10 mouse cellular contexts compared by ENCODE assay signal in genomic region chr3:116577286-116577685, GRCm38 (mm10). TPM values are rescaled to one million over a fixed set of nuclear protein-coding genes. Genes with fewer than 3 reads are reported as not detected.
DNase-seq lines count a peak whose midpoint lies in the region; ATAC-seq and TF ChIP-seq lines count a peak whose summit lies in the region.
"Had no signal": no experiment of that assay in that cellular context is flagged by ENCODE, and none has a peak within 500 bp of the region (broad histone marks: within the 10 kb centered on the region; RNA-seq: fewer than 3 reads in every experiment).

No protein-coding gene starts in this region.

- no peak overlapping the region for H3K4me3 ChIP-seq in kidney, adult 2 months (ENCODE audit: insufficient read depth, low read depth, low read length)
- H3K4me3 ChIP-seq in kidney, embryonic 15.5 days (replicated peaks) = no peak overlapping the region
- H3K4me3 ChIP-seq: forebrain, embryonic 15.5 days had no signal

- H3K27me3 ChIP-seq in kidney, adult 2 months (replicated peaks; ENCODE audit: control insufficient read depth, insufficient read depth, low read length) = no peaks in the 10 kb centered on the region
- no peaks in the 10 kb centered on the region for H3K27me3 ChIP-seq in kidney, embryonic 15.5 days
- H3K27me3 ChIP-seq: forebrain, embryonic 15.5 days had no signal

- H3K36me3 ChIP-seq in kidney, adult 2 months (ENCODE audit: control insufficient read depth, insufficient read depth, low read length) = peaks cover 2% of the 10 kb centered on the region
- H3K36me3 ChIP-seq in kidney, embryonic 15.5 days = peaks cover 26% of the 10 kb centered on the region

- no peak overlapping the region for H3K9ac ChIP-seq in kidney, embryonic 15.5 days
- H3K9ac ChIP-seq: forebrain, embryonic 15.5 days had no signal

- 28% methylated on average over 3 of the region's 3 CpGs for WGBS in kidney, adult 2 months
- WGBS in kidney, embryonic 15.5 days = 57% methylated on average over 3 of the region's 3 CpGs

- TF ChIP-seq POLR2A in kidney, adult 2 months (IDR thresholded peaks at IDR 0.05; ENCODE audit: low read depth, low read length) = no peak

- no peak for ATAC-seq in kidney, embryonic 15.5 days (replicated peaks; ENCODE audit: low FRiP score)
- ATAC-seq: forebrain, embryonic 15.5 days had no signal

- no peaks in the 10 kb centered on the region for H3K9me3 ChIP-seq in kidney, embryonic 15.5 days (replicated peaks)
- H3K9me3 ChIP-seq: forebrain, embryonic 15.5 days had no signal

- H3K4me2 ChIP-seq in kidney, embryonic 15.5 days = no peak overlapping the region
- H3K4me2 ChIP-seq: forebrain, embryonic 15.5 days had no signal

- TF ChIP-seq CTCF in kidney, adult 2 months (conservative IDR thresholded peaks at IDR 0.05; ENCODE audit: insufficient read depth, insufficient read length, low read depth, low read length) = peak; percentile 65

- no peaks in the 10 kb centered on the region for H3K4me1 ChIP-seq in kidney, adult 2 months (ENCODE audit: control insufficient read depth, insufficient read depth, low read length)
- no peaks in the 10 kb centered on the region for H3K4me1 ChIP-seq in kidney, embryonic 15.5 days
- H3K4me1 ChIP-seq: forebrain, embryonic 15.5 days had no signal

- H3K27ac ChIP-seq in kidney, adult 2 months (ENCODE audit: insufficient read depth, low read depth, low read length) = no peak overlapping the region
- H3K27ac ChIP-seq in kidney, embryonic 15.5 days = no peak overlapping the region
- H3K27ac ChIP-seq: forebrain, embryonic 15.5 days had no signal

- DNase-seq in kidney, adult 2 months = peak; percentile 19
- peak; percentile 9 for DNase-seq in thymus, postnatal 14 days
- DNase-seq in thymus, postnatal 10 days (ENCODE audit: low spot score in 2 of 2) = no peak
- DNase-seq in adrenal gland, postnatal 14 days = peak; percentile 47
- no peak for DNase-seq in layer of hippocampus, adult 9-10 months (ENCODE audit: low spot score)
- no peak for DNase-seq in right cerebral cortex, adult 2 months (ENCODE audit: low spot score in 2 of 2)
- DNase-seq: layer of hippocampus, adult 9-11 months; right cerebral cortex, postnatal 14 days had no signal

RNA-seq across cellular contexts. Expression of gene Lrrc39, which starts 14.5 kb away (rescaled TPM):
- 0.33 and 0.81 TPM in 2 replicates for polyA plus RNA-seq in kidney, adult 2 months (2012; rRNA removed)
- polyA plus RNA-seq in kidney, embryonic 15.5 days (2015; fragmentation: Nextera tagmentation; extraction: Ambion mirVana) = 0.91 and 1.0 TPM in 2 replicates
- 4.9 and 6.8 TPM in 2 replicates for total RNA-seq in adrenal gland, postnatal 14 days (2021)

RNA-seq across cellular contexts. Expression of gene Sass6, which starts 17.5 kb away (rescaled TPM):
- 0.42 and 0.78 TPM in 2 replicates for polyA plus RNA-seq in kidney, adult 2 months (2012; rRNA removed)
- polyA plus RNA-seq in kidney, embryonic 15.5 days (2015; fragmentation: Nextera tagmentation; extraction: Ambion mirVana) = 27.2 and 27.6 TPM in 2 replicates
- 5.6 and 6.5 TPM in 2 replicates for total RNA-seq in adrenal gland, postnatal 14 days (2021)

RNA-seq across cellular contexts. Expression of gene Trmt13, which starts 37.1 kb away (rescaled TPM):
- 2.8 TPM in 2 replicates for polyA plus RNA-seq in kidney, adult 2 months (2012; rRNA removed)
- polyA plus RNA-seq in kidney, embryonic 15.5 days (2015; fragmentation: Nextera tagmentation; extraction: Ambion mirVana) = 29.0 and 30.4 TPM in 2 replicates
- 13.2 and 16.6 TPM in 2 replicates for total RNA-seq in adrenal gland, postnatal 14 days (2021)

Comparison
In these comparisons a context has a peak if more than half of its experiments do, and no peak if none do; other contexts are left out.
1. DNase-seq: peak in kidney, adult 2 months (single experiment), thymus, postnatal 14 days (single experiment) and adrenal gland, postnatal 14 days (single experiment); none in thymus, postnatal 10 days (0 of 2), layer of hippocampus, adult 9-10 months (single experiment) and right cerebral cortex, adult 2 months (0 of 2).
2. RNA of gene Sass6, which starts 17.5 kb away (polyA plus RNA-seq): 27.2 to 27.6 TPM in kidney, embryonic 15.5 days; 0.42 to 0.78 TPM in kidney, adult 2 months; every median in the first group is over 10 times any median in the second.